33 mouse cellular contexts compared by ENCODE assay signal in the genomic region with DNA sequence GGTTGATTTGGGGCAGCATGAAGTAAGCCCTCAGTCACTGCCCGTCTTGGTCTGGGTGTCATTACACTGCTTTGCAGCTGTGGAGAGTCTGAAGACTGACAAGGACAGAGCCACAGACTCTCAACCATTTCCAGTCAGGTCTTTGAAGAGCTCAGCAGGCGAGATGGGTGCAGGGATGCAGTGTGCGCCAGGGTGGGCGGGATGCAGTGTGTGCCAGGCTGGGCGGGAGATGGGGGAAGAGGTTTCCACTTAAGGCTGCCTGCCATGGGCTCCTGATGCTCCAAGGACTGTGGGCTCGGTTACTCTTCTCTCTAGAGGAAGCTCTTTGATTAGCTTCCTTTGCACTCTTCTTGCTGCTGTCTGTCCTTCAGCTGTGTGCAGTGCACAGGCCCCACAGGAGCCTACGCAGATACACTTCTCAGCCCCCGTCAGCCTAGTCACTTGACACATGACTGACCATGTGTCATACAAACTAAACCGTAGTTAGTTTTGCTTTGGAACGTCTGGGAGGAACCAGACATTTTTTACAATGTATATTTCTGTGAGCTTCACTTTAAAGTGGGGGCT. TPM values are rescaled to one million over a fixed set of nuclear protein-coding genes. Genes with fewer than 3 reads are reported as not detected.
"Had no signal": no experiment of that assay in that cellular context is flagged by ENCODE, and none has a peak within 500 bp of the region (broad histone marks: within the 10 kb centered on the region; RNA-seq: fewer than 3 reads in every experiment).

No protein-coding gene starts in this region.

- ATAC-seq: hindbrain, postnatal 0 days; intestine, embryonic 16.5 days; liver, embryonic 12.5 days had no signal

- DNase-seq: gastrocnemius, adult 2 months; gastrocnemius, postnatal 14 days; heart, adult 18-20 months; heart, postnatal 14 days; heart, postnatal 36 days; kidney, adult 11 months; kidney, adult 2 months; kidney, adult 9 months; kidney, postnatal 36 days; layer of hippocampus, adult 9-11 months; left cerebral cortex, postnatal 4 days had no signal

RNA-seq across cellular contexts. Expression of a gene that starts 52.4 kb away (rescaled TPM):
- total RNA-seq: gastrocnemius, adult 2 months; gastrocnemius, postnatal 14 days; gastrocnemius, postnatal 36 days; hematopoietic stem cell, adult 5-6 weeks; layer of hippocampus, adult 8-10 months; layer of hippocampus, postnatal 36 days; left cerebral cortex, adult 8-10 months; left cerebral cortex, postnatal 10 days; left cerebral cortex, postnatal 4 days; liver, adult 2 months had no signal
- polyA plus RNA-seq: gonadal fat pad, adult 2 months; hindbrain, embryonic 11.5 days; hindbrain, embryonic 13.5 days; hindbrain, embryonic 15.5 days; hindbrain, postnatal 0 days; intestine, embryonic 14.5 days; intestine, embryonic 16.5 days; kidney, adult 2 months; kidney, embryonic 15.5 days; kidney, postnatal 0 days; large intestine, adult 2 months; limb, embryonic 11.5 days; limb, embryonic 13.5 days; limb, embryonic 15.5 days; liver, adult 2 months; liver, embryonic 12.5 days; liver, embryonic 14.5 days had no signal
